ENCODE assay signal across 28 mouse cellular contexts in the genomic region with DNA sequence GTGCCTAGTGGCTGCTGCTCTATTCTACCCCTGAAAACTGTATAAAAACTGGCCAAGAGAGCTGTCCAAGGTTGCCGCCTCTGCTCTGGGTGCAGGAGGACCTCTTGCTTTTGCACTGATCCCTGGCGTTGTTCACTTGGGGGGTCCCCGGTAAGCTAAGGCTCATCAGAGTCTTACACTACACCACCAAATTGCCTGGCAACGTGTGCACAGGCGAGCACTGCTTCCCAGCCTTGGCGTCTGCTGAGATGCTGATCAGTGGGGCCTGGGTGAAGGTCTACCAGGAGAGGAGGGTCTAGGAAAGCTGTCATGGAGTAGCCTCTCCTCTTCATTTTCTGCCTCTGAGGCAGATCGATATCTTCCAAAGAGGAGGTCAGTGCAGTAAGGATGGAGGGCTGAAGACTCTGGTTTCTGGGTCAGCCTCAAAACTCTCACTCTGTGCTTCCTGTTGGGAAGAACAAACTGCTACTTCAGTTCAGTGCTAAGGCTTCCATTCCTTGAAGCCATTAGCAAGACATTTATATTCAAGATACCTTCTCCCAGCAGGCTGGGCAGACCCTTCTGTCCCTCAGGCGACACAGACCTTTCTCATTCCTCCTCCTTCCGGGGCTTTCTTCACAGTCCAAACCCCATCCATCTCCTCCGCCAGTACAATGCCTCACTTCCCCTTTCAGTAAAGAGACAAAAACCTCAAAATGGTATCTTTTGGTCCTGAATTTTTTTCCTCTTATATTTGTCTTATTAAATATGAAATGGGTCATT. TPM values are rescaled to one million over a fixed set of nuclear protein-coding genes. Genes with fewer than 3 reads are reported as not detected.
DNase-seq lines count a peak whose midpoint lies in the region; ATAC-seq and TF ChIP-seq lines count a peak whose summit lies in the region.
"Had no signal": no experiment of that assay in that cellular context is flagged by ENCODE, and none has a peak within 500 bp of the region (broad histone marks: within the 10 kb centered on the region; RNA-seq: fewer than 3 reads in every experiment).

No protein-coding gene starts in this region.

- no peak overlapping the region for H3K9ac ChIP-seq in forebrain, embryonic 15.5 days (replicated peaks)
- H3K9ac ChIP-seq in forebrain, embryonic 14.5 days (ENCODE audit: low read length): no peak overlapping the region
- H3K9ac ChIP-seq in midbrain, embryonic 12.5 days (replicated peaks): no peak overlapping the region
- H3K9ac ChIP-seq in midbrain, embryonic 11.5 days (ENCODE audit: low read length): no peak overlapping the region
- no peak overlapping the region for H3K9ac ChIP-seq in hindbrain, embryonic 16.5 days (ENCODE audit: low read depth, low read length)
- no peak overlapping the region for H3K9ac ChIP-seq in neural tube, embryonic 15.5 days (replicated peaks)
- H3K9ac ChIP-seq: embryonic facial prominence, embryonic 15.5 days; liver, postnatal 0 days had no signal

- no peak overlapping the region for H3K4me3 ChIP-seq in forebrain, embryonic 15.5 days
- no peak overlapping the region for H3K4me3 ChIP-seq in forebrain, embryonic 14.5 days (ENCODE audit: low read depth, low read length)
- H3K4me3 ChIP-seq in midbrain, embryonic 12.5 days: no peak overlapping the region
- H3K4me3 ChIP-seq in midbrain, embryonic 11.5 days (ENCODE audit: low read depth, low read length): no peak overlapping the region
- H3K4me3 ChIP-seq in hindbrain, embryonic 16.5 days (ENCODE audit: low read length): no peak overlapping the region
- no peak overlapping the region for H3K4me3 ChIP-seq in neural tube, embryonic 15.5 days (replicated peaks)
- H3K4me3 ChIP-seq in lung, adult 2 months (replicated peaks; ENCODE audit: extremely low read depth, low read depth, low read length): no peak overlapping the region
- H3K4me3 ChIP-seq: embryonic facial prominence, embryonic 15.5 days; limb, embryonic 10.5 days; megakaryocyte, embryonic 14.5 days; myocyte had no signal

- 0 out of 2 replicates have a peak, but pooled peaks cover 2% of the 10 kb centered on the region for H3K36me3 ChIP-seq in forebrain, embryonic 15.5 days
- H3K36me3 ChIP-seq in forebrain, embryonic 14.5 days (ENCODE audit: control insufficient read depth, insufficient read depth, low read length): no peaks in the 10 kb centered on the region
- H3K36me3 ChIP-seq in midbrain, embryonic 12.5 days: peaks cover 18% of the 10 kb centered on the region; the same call in 1 of the 2 replicates
- H3K36me3 ChIP-seq in midbrain, embryonic 11.5 days (ENCODE audit: control insufficient read depth, insufficient read depth, low read length): no peaks in the 10 kb centered on the region
- peaks cover 11% of the 10 kb centered on the region; the same call in 1 of the 2 replicates for H3K36me3 ChIP-seq in hindbrain, embryonic 16.5 days (ENCODE audit: control insufficient read depth, insufficient read depth, low read length)
- peaks cover 9% of the 10 kb centered on the region for H3K36me3 ChIP-seq in neural tube, embryonic 15.5 days
- H3K36me3 ChIP-seq: embryonic facial prominence, embryonic 15.5 days; limb, embryonic 10.5 days had no signal

- TF ChIP-seq POLR2A in lung, adult 2 months (IDR thresholded peaks at IDR 0.05; ENCODE audit: borderline replicate concordance, extremely low read depth, low read depth, low read length): no peak

- no peak overlapping the region for H3K4me2 ChIP-seq in forebrain, embryonic 15.5 days (replicated peaks)
- H3K4me2 ChIP-seq in forebrain, embryonic 14.5 days (ENCODE audit: low read length): no peak overlapping the region
- H3K4me2 ChIP-seq in midbrain, embryonic 12.5 days (replicated peaks): no peak overlapping the region
- no peak overlapping the region for H3K4me2 ChIP-seq in midbrain, embryonic 11.5 days
- no peak overlapping the region for H3K4me2 ChIP-seq in hindbrain, embryonic 16.5 days (ENCODE audit: low read length)
- no peak overlapping the region for H3K4me2 ChIP-seq in neural tube, embryonic 15.5 days
- H3K4me2 ChIP-seq: embryonic facial prominence, embryonic 15.5 days; heart, embryonic 11.5 days had no signal

- H3K27me3 ChIP-seq in forebrain, embryonic 15.5 days: no peaks in the 10 kb centered on the region
- H3K27me3 ChIP-seq in forebrain, embryonic 14.5 days (replicated peaks; ENCODE audit: control insufficient read depth, insufficient read depth, low read length): no peaks in the 10 kb centered on the region
- H3K27me3 ChIP-seq in midbrain, embryonic 12.5 days: no peaks in the 10 kb centered on the region
- H3K27me3 ChIP-seq in midbrain, embryonic 11.5 days (ENCODE audit: control insufficient read depth, insufficient read depth, low read length): no peaks in the 10 kb centered on the region
- no peaks in the 10 kb centered on the region for H3K27me3 ChIP-seq in hindbrain, embryonic 16.5 days (replicated peaks; ENCODE audit: control insufficient read depth, insufficient read depth, low read length)
- H3K27me3 ChIP-seq in neural tube, embryonic 15.5 days (replicated peaks): no peaks in the 10 kb centered on the region
- H3K27me3 ChIP-seq: embryonic facial prominence, embryonic 15.5 days had no signal

- H3K9me3 ChIP-seq in forebrain, embryonic 15.5 days: no peaks in the 10 kb centered on the region
- H3K9me3 ChIP-seq in forebrain, embryonic 14.5 days (replicated peaks; ENCODE audit: control insufficient read depth, low read length): no peaks in the 10 kb centered on the region
- no peaks in the 10 kb centered on the region for H3K9me3 ChIP-seq in midbrain, embryonic 12.5 days
- no peaks in the 10 kb centered on the region for H3K9me3 ChIP-seq in midbrain, embryonic 11.5 days (ENCODE audit: control insufficient read depth, low read length)
- H3K9me3 ChIP-seq in hindbrain, embryonic 16.5 days (ENCODE audit: control insufficient read depth, low read length): no peaks in the 10 kb centered on the region
- no peaks in the 10 kb centered on the region for H3K9me3 ChIP-seq in neural tube, embryonic 15.5 days (replicated peaks)
- H3K9me3 ChIP-seq: embryonic facial prominence, embryonic 15.5 days; limb, embryonic 10.5 days; megakaryocyte, embryonic 14.5 days had no signal

- no peak overlapping the region for H3K27ac ChIP-seq in forebrain, embryonic 15.5 days (replicated peaks)
- H3K27ac ChIP-seq in forebrain, embryonic 14.5 days (ENCODE audit: low read depth, low read length): no peak overlapping the region
- no peak overlapping the region for H3K27ac ChIP-seq in midbrain, embryonic 12.5 days (replicated peaks)
- H3K27ac ChIP-seq in midbrain, embryonic 11.5 days (ENCODE audit: low read depth, low read length): no peak overlapping the region
- peak overlapping the region; percentile 6; the same call in 1 of the 2 replicates for H3K27ac ChIP-seq in hindbrain, embryonic 16.5 days (ENCODE audit: low read depth, low read length)
- peak overlapping the region; percentile 72 for H3K27ac ChIP-seq in neural tube, embryonic 15.5 days (replicated peaks)
- H3K27ac ChIP-seq: embryonic facial prominence, embryonic 15.5 days; limb, embryonic 10.5 days had no signal

- 0 out of 2 replicates have a peak, but pooled peaks cover 3% of the 10 kb centered on the region for H3K4me1 ChIP-seq in forebrain, embryonic 15.5 days
- H3K4me1 ChIP-seq in forebrain, embryonic 14.5 days (ENCODE audit: control insufficient read depth, insufficient read depth, low read length): no peaks in the 10 kb centered on the region
- peaks cover 10% of the 10 kb centered on the region for H3K4me1 ChIP-seq in midbrain, embryonic 12.5 days
- no peaks in the 10 kb centered on the region for H3K4me1 ChIP-seq in midbrain, embryonic 11.5 days (ENCODE audit: control insufficient read depth, insufficient read depth, low read length)
- no peaks in the 10 kb centered on the region for H3K4me1 ChIP-seq in hindbrain, embryonic 16.5 days (ENCODE audit: control insufficient read depth, insufficient read depth, low read depth, low read length)
- H3K4me1 ChIP-seq in neural tube, embryonic 15.5 days: peaks cover 12% of the 10 kb centered on the region; the same call in 1 of the 2 replicates
- no peaks in the 10 kb centered on the region for H3K4me1 ChIP-seq in lung, adult 2 months (ENCODE audit: control insufficient read depth, insufficient read depth, low read length)
- H3K4me1 ChIP-seq: embryonic facial prominence, embryonic 15.5 days; limb, embryonic 10.5 days; megakaryocyte, embryonic 14.5 days had no signal

- ATAC-seq in forebrain, embryonic 15.5 days (replicated peaks): peak; percentile 47
- no peak for ATAC-seq in forebrain, embryonic 14.5 days
- ATAC-seq in midbrain, embryonic 12.5 days (ENCODE audit: low FRiP score, low read depth): 0 out of 2 replicates have a peak, but pooled peaks have one; percentile 41
- no peak for ATAC-seq in midbrain, embryonic 11.5 days (ENCODE audit: low FRiP score)
- peak; percentile 89 for ATAC-seq in hindbrain, embryonic 16.5 days
- ATAC-seq in neural tube, embryonic 15.5 days (ENCODE audit: low FRiP score): peak; percentile 80
- ATAC-seq: CD4-positive, CD25-positive, alpha-beta regulatory T cell, adult 4 months; liver, postnatal 0 days; Patski had no signal

- no peak for DNase-seq in forebrain, embryonic 14.5 days (ENCODE audit: low spot score)
- no peak for DNase-seq in midbrain, embryonic 11.5 days (ENCODE audit: low spot score, missing footprints)
- DNase-seq in cerebellum, postnatal 25 days: no peak
- no peak for DNase-seq in lung, adult 2 months
- DNase-seq: adrenal gland, adult 8-10 months; cerebellum, adult 9-11 months; embryo, embryonic 11 days; gastrocnemius, postnatal 36 days; heart, postnatal 10 days; kidney, adult 8-10 months; kidney, postnatal 14 days; liver, postnatal 0 days; lung, postnatal 14 days; right cerebral cortex, postnatal 14 days; spleen, adult 18-20 months; thymus, postnatal 4 days had no signal

- no peak for TF ChIP-seq CTCF in lung, adult 2 months (IDR thresholded peaks at IDR 0.05; ENCODE audit: insufficient read depth, low read length)

- WGBS in forebrain, embryonic 15.5 days: 74% methylated on average over 10 of the region's 10 CpGs
- 76% methylated on average over 10 of the region's 10 CpGs for WGBS in forebrain, embryonic 14.5 days
- 86% methylated on average over 10 of the region's 10 CpGs for WGBS in midbrain, embryonic 12.5 days
- 89% methylated on average over 10 of the region's 10 CpGs for WGBS in midbrain, embryonic 11.5 days
- WGBS in hindbrain, embryonic 16.5 days: 63% methylated on average over 10 of the region's 10 CpGs
- WGBS in neural tube, embryonic 15.5 days: 50% methylated on average over 10 of the region's 10 CpGs
- 90% methylated on average over 10 of the region's 10 CpGs for WGBS in lung, adult 2 months

RNA-seq across cellular contexts. Expression of a gene that starts 54.1 kb away (rescaled TPM):
- 45.4 and 51.8 TPM in 2 replicates for polyA plus RNA-seq in forebrain, embryonic 15.5 days (2015; fragmentation: Nextera tagmentation; extraction: Ambion mirVana)
- polyA plus RNA-seq in forebrain, embryonic 14.5 days (2014; fragmentation: Nextera tagmentation; extraction: Ambion mirVana): 30.8 and 42.9 TPM in 2 replicates
- 40.9 and 41.3 TPM in 2 replicates for polyA plus RNA-seq in midbrain, embryonic 12.5 days (2016; fragmentation: Nextera tagmentation; extraction: Ambion mirVana)
- polyA plus RNA-seq in midbrain, embryonic 11.5 days (2014; fragmentation: Nextera tagmentation; extraction: Ambion mirVana): 26.8 and 28.4 TPM in 2 replicates
- polyA plus RNA-seq in hindbrain, embryonic 16.5 days (2015; fragmentation: Nextera tagmentation; extraction: Ambion mirVana): 98.0 and 108 TPM in 2 replicates
- 90.1 and 101 TPM in 2 replicates for polyA plus RNA-seq in neural tube, embryonic 15.5 days (2015; fragmentation: Nextera tagmentation; extraction: Ambion mirVana)
- polyA plus RNA-seq in lung, adult 2 months (2012; rRNA removed): 0.06 and 0.28 TPM in 2 replicates
- polyA plus RNA-seq: liver, adult 2 months; myocyte; Patski had no signal

Comparison
In these comparisons a context has a peak if more than half of its experiments do, and no peak if none do; other contexts are left out.
1. ATAC-seq: peak in forebrain, embryonic 15.5 days (single experiment), midbrain, embryonic 12.5 days (single experiment), hindbrain, embryonic 16.5 days (single experiment) and neural tube, embryonic 15.5 days (single experiment); none in forebrain, embryonic 14.5 days (single experiment) and midbrain, embryonic 11.5 days (single experiment).
2. H3K27ac ChIP-seq: peak in hindbrain, embryonic 16.5 days (single experiment) and neural tube, embryonic 15.5 days (single experiment); none in forebrain, embryonic 15.5 days (single experiment), forebrain, embryonic 14.5 days (single experiment), midbrain, embryonic 12.5 days (single experiment) and midbrain, embryonic 11.5 days (single experiment).
3. RNA of a gene that starts 54.1 kb away (polyA plus RNA-seq): 90.1 to 101 TPM in neural tube, embryonic 15.5 days, 98.0 to 108 TPM in hindbrain, embryonic 16.5 days, 45.4 to 51.8 TPM in forebrain, embryonic 15.5 days, 40.9 to 41.3 TPM in midbrain, embryonic 12.5 days, 30.8 to 42.9 TPM in forebrain, embryonic 14.5 days and 26.8 to 28.4 TPM in midbrain, embryonic 11.5 days; 0.06 to 0.28 TPM in lung, adult 2 months; every median in the first group is over 10 times any median in the second.